Mouse (Mus musculus) heart, embryonic 11.5 days (tissue): ENCODE results near the gene Arid3a. TPM values are rescaled to one million over a fixed set of nuclear protein-coding genes. Genes with fewer than 3 reads are reported as not detected.

Source experiments
- ATAC-seq: fragments of 200-750 bp; cut with Nextera tagmentation; replicated peaks from 2 replicates; pipeline ENCODE4 v1.8.0; 2017; ENCODE audit warnings: moderate library complexity; ENCODE audit not compliant: insufficient number of reproducible peaks, low FRiP score, low TSS enrichment
- H3K27ac ChIP-seq: fragments of 300-500 bp; sonication (generic); 2 replicates; pipeline ENCODE4 v1.5.1; 2014; ENCODE audit warnings: mild to moderate bottlenecking, low read depth, low read length
- H3K27me3 ChIP-seq: fragments of 300-500 bp; sonication (generic); 2 replicates; pipeline ENCODE4 v1.6.1; 2014; ENCODE audit warnings: mild to moderate bottlenecking, low read length, mixed read lengths; ENCODE audit not compliant: control insufficient read depth, insufficient read depth
- H3K36me3 ChIP-seq: fragments of 300-500 bp; sonication (generic); 2 replicates; pipeline ENCODE4 v1.6.1; 2014; ENCODE audit warnings: mild to moderate bottlenecking, low read length, moderate library complexity, mixed read lengths; ENCODE audit not compliant: control insufficient read depth, insufficient read depth
- H3K4me1 ChIP-seq: fragments of 300-500 bp; sonication (generic); 2 replicates; pipeline ENCODE4 v1.6.1; 2014; ENCODE audit warnings: low read length; ENCODE audit not compliant: control insufficient read depth, insufficient read depth
- H3K4me2 ChIP-seq: fragments of 300-500 bp; sonication (generic); 2 replicates; pipeline ENCODE4 v1.6.1; 2014; ENCODE audit warnings: mild to moderate bottlenecking, moderate library complexity
- H3K4me3 ChIP-seq: fragments of 300-500 bp; sonication (generic); 2 replicates; pipeline ENCODE4 v1.5.1; 2014; ENCODE audit warnings: low read depth, low read length
- H3K9ac ChIP-seq: fragments of 300-500 bp; sonication (generic); 2 replicates; pipeline ENCODE4 v1.6.1; 2014; ENCODE audit warnings: mild to moderate bottlenecking, low read depth, low read length, moderate library complexity
- H3K9me3 ChIP-seq: fragments of 300-500 bp; sonication (generic); replicated peaks from 2 replicates; pipeline ENCODE4 v1.6.1; 2016; ENCODE audit warnings: low read length; ENCODE audit not compliant: control insufficient read depth
- WGBS: fragments of 180-500 bp; shearing (Covaris S2); extraction: QIAGEN DNeasy Blood & Tissue Kit; methylation state at CpG from one replicate; pipeline ENCODE4 v1.1.7; 2014; ENCODE audit not compliant: insufficient replicate concordance; 5-methylcytosine and 5-hydroxymethylcytosine counted together
- polyA plus RNA-seq: library from polyadenylated mRNA; unstranded; fragments of >200 nt; fragmentation: Nextera tagmentation; extraction: Ambion mirVana; gene quantifications from 2 replicates; pipeline ENCODE4 v1.2.1, GENCODE M21; 2014

Gene Arid3a
- polyA plus RNA-seq, 1 experiment from 2014 or later, result 12.7 TPM

GRCm38 (mm10) chr10:79934272-79934721 is 7.5 kb downstream of the Arid3a start:
- H3K4me1 ChIP-seq, result peaks cover 72% of the 10 kb centered on the region
- no peak overlapping the region for H3K4me3 ChIP-seq
- peak; percentile 37 for ATAC-seq
- peaks cover 23% of the 10 kb centered on the region for H3K36me3 ChIP-seq
- no peaks in the 10 kb centered on the region for H3K9me3 ChIP-seq
- H3K27me3 ChIP-seq, result no peaks in the 10 kb centered on the region
- H3K4me2 ChIP-seq, result no peak overlapping the region
- 65% methylated on average over 13 of the region's 13 CpGs for WGBS
- H3K27ac ChIP-seq, result 0 out of 2 replicates have a peak overlapping the region, but pooled peaks have one; percentile 41
- peak overlapping the region; percentile 34; the same call in 1 of the 2 replicates for H3K9ac ChIP-seq

- Histone ChIP-seq H3K4me2 (no peak overlapping the region), H3K36me3 (peaks cover 23% of the 10 kb centered on the region), H3K9ac (0 out of 2 replicates have a peak overlapping the region, but pooled peaks have one; percentile 34), H3K27me3 (no peaks in the 10 kb centered on the region), H3K4me3 (no peak overlapping the region), H3K27ac (no peak overlapping the region), H3K4me1 (peaks cover 69% of the 10 kb centered on the region), H3K9me3 (no peaks in the 10 kb centered on the region)
- WGBS, result 90% methylated on average over 16 of the region's 16 CpGs
- ATAC-seq, result no peak
Observed at GRCm38 (mm10) chr10:79934794-79935569, 8.1 kb downstream of the Arid3a start.

GRCm38 (mm10) chr10:79936284-79936910 is 9.6 kb downstream of the Arid3a start:
- H3K27ac ChIP-seq, result peak overlapping the region; percentile 58; the same call in 1 of the 2 replicates
- ATAC-seq, result no peak
- H3K36me3 ChIP-seq, result peaks cover 21% of the 10 kb centered on the region
- H3K9me3 ChIP-seq, result no peaks in the 10 kb centered on the region
- peaks cover 81% of the 10 kb centered on the region for H3K4me1 ChIP-seq
- WGBS, result 62% methylated on average over 10 of the region's 10 CpGs
- H3K4me3 ChIP-seq, result no peak overlapping the region
- H3K4me2 ChIP-seq, result no peak overlapping the region
- no peak overlapping the region; the same call in 1 of the 2 replicates for H3K9ac ChIP-seq
- H3K27me3 ChIP-seq, result no peaks in the 10 kb centered on the region

DNA sequence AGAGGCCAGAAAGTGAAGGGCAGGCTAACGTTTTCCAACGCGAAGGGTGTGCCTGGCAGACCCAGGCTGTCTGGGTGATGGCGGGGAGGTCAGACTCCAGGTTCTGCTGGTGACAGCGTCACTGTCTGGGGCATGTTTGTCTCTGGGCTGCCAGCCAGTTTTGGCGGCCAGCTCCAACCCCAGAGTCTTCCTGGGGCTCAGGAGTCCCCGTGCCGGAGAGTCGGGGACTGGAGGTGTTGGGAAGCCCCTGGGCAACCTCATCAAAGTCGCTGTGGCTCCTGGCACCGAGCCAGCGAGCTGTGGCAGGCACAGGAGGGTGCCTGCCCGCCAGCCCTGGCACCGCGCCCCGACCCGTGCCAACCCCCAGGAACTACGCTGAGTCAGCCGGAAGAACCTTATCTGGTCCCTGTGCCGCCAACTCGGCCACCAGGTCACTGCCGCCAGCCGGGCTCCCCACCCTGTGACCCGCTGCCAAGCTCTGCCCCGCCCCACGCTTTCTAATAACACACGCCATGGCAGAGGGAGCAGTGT is 10.1 kb downstream of the Arid3a start:
- Histone ChIP-seq H3K36me3 (peaks cover 22% of the 10 kb centered on the region), H3K9ac (no peak overlapping the region), H3K4me3 (no peak overlapping the region), H3K4me2 (peak overlapping the region; percentile 41), H3K4me1 (peaks cover 76% of the 10 kb centered on the region), H3K27me3 (no peaks in the 10 kb centered on the region), H3K9me3 (no peaks in the 10 kb centered on the region), H3K27ac (peak overlapping the region; percentile 58; the same call in 1 of the 2 replicates)
- 65% methylated on average over 27 of the region's 27 CpGs for WGBS
- no peak for ATAC-seq

- Histone ChIP-seq H3K9me3 (no peaks in the 10 kb centered on the region), H3K4me1 (peaks cover 66% of the 10 kb centered on the region), H3K4me3 (no peak overlapping the region), H3K4me2 (no peak overlapping the region), H3K27me3 (no peaks in the 10 kb centered on the region), H3K9ac (0 out of 2 replicates have a peak overlapping the region, but pooled peaks have one; percentile 34), H3K36me3 (peaks cover 20% of the 10 kb centered on the region), H3K27ac (no peak overlapping the region)
- ATAC-seq, result no peak
- WGBS, result 82% methylated on average over 11 of the region's 11 CpGs
Observed at GRCm38 (mm10) chr10:79937775-79938526, 11.1 kb downstream of the Arid3a start.

DNA sequence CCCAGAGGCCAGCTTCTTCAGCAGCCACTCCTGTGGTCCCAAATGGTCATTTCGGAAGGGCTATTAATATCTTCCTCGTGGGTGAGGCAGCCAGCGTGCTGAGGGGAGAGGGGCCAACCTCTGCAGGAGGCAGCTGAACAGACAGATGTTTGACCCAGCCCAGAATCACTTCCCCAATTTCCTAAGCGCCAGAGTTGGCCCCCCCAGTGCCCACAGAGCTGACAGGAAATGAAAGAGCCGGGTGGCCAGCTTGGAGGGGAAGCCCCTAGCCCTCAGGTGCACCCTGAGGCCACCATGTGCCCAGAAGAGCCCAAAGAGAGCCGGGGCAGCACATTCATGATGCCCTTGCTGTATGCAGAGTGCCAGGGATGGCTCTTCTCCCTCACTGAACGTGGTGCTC is 13.9 kb downstream of the Arid3a start:
- Histone ChIP-seq H3K4me2 (peak overlapping the region; percentile 11; the same call in 1 of the 2 replicates), H3K4me1 (peaks cover 60% of the 10 kb centered on the region), H3K36me3 (peaks cover 14% of the 10 kb centered on the region), H3K27me3 (no peaks in the 10 kb centered on the region), H3K27ac (0 out of 2 replicates have a peak overlapping the region, but pooled peaks have one; percentile 46), H3K9ac (no peak overlapping the region), H3K9me3 (no peaks in the 10 kb centered on the region), H3K4me3 (no peak overlapping the region)
- ATAC-seq, result no peak
- WGBS, result 54% methylated on average over 7 of the region's 7 CpGs

- Histone ChIP-seq H3K27me3 (no peaks in the 10 kb centered on the region), H3K9ac (no peak overlapping the region), H3K27ac (no peak overlapping the region), H3K9me3 (no peaks in the 10 kb centered on the region), H3K4me3 (no peak overlapping the region), H3K4me2 (no peak overlapping the region), H3K4me1 (peaks cover 57% of the 10 kb centered on the region), H3K36me3 (peaks cover 10% of the 10 kb centered on the region)
- WGBS, result 82% methylated on average over 1 of the region's 1 CpGs
- no peak for ATAC-seq
Observed at GRCm38 (mm10) chr10:79942988-79943387, 16.1 kb downstream of the Arid3a start.

DNA sequence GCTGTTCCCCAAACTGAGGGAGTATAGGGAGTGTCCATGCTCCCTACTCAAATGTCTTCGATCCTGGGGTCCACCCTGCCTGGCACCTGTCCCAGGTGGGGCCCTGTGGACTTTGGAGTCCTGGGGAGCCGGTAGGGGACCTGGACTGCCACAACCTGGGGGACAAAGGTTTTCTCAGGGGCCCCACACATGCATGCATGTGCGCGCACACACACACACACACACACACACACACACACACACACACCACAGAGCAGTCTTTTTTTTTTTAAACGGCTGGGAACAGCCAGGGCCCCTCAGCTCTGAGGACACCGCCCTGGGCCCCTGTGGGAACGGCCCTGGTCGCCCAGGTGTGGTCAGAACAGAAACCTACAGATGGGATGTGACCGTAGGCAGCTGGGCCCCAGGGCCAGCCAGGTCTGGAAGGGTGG is 16.6 kb downstream of the Arid3a start:
- Histone ChIP-seq H3K9me3 (no peaks in the 10 kb centered on the region), H3K4me1 (peaks cover 52% of the 10 kb centered on the region), H3K4me2 (peak overlapping the region; percentile 14; the same call in 1 of the 2 replicates), H3K9ac (no peak overlapping the region), H3K36me3 (peaks cover 7% of the 10 kb centered on the region), H3K27ac (peak overlapping the region; percentile 8; the same call in 1 of the 2 replicates), H3K27me3 (no peaks in the 10 kb centered on the region), H3K4me3 (no peak overlapping the region)
- 70% methylated on average over 9 of the region's 9 CpGs for WGBS
- 0 out of 2 replicates have a peak, but pooled peaks have one; percentile 23 for ATAC-seq
